Mouse (Mus musculus) midbrain, embryonic 15.5 days (tissue): ENCODE data around the gene D5Ertd579e. TPM values are rescaled to one million over a fixed set of nuclear protein-coding genes. Genes with fewer than 3 reads are reported as not detected.

ENCODE experiments used
- ATAC-seq: fragments of 200-750 bp; cut with Nextera tagmentation; replicated peaks from 2 replicates; pipeline ENCODE4 v1.8.0; 2017; ENCODE audit warnings: moderate TSS enrichment
- H3K27ac ChIP-seq: fragments of 300-500 bp; sonication (generic); 2 replicates; pipeline ENCODE4 v1.5.1; 2015; ENCODE audit warnings: mild to moderate bottlenecking, inconsistent platforms
- H3K27me3 ChIP-seq: fragments of 300-500 bp; sonication (generic); replicated peaks from 2 replicates; pipeline ENCODE4 v1.6.1; 2015; ENCODE audit warnings: inconsistent platforms
- H3K36me3 ChIP-seq: fragments of 300-500 bp; sonication (generic); replicated peaks from 2 replicates; pipeline ENCODE4 v1.6.1; 2015; ENCODE audit warnings: inconsistent platforms
- H3K4me1 ChIP-seq: fragments of 300-500 bp; sonication (generic); 2 replicates; pipeline ENCODE4 v1.6.1; 2015; ENCODE audit warnings: inconsistent platforms
- H3K4me2 ChIP-seq: fragments of 300-500 bp; sonication (generic); 2 replicates; pipeline ENCODE4 v1.6.1; 2015; ENCODE audit warnings: inconsistent platforms, mild to moderate bottlenecking, moderate library complexity
- H3K4me3 ChIP-seq: fragments of 300-500 bp; sonication (generic); 2 replicates; pipeline ENCODE4 v1.5.1; 2015; ENCODE audit warnings: mild to moderate bottlenecking, inconsistent platforms
- H3K9ac ChIP-seq: fragments of 300-500 bp; sonication (generic); 2 replicates; pipeline ENCODE4 v1.6.1; 2015; ENCODE audit warnings: mild to moderate bottlenecking, inconsistent platforms
- H3K9me3 ChIP-seq: fragments of 300-500 bp; sonication (generic); 2 replicates; pipeline ENCODE4 v1.6.1; 2016; ENCODE audit warnings: inconsistent platforms
- WGBS: fragments of 180-500 bp; shearing (Covaris S2); methylation state at CpG from one replicate; pipeline ENCODE4 v1.1.7; 2015; ENCODE audit warnings: mixed read lengths; 5-methylcytosine and 5-hydroxymethylcytosine counted together
- polyA plus RNA-seq: library from polyadenylated mRNA; unstranded; fragments of >200 nt; fragmentation: Nextera tagmentation; extraction: Ambion mirVana; gene quantifications from 2 replicates; pipeline ENCODE4 v1.2.1, GENCODE M21; 2015

The D5Ertd579e gene
- polyA plus RNA-seq, 1 experiment from 2014 or later, result 44.0 TPM

DNA sequence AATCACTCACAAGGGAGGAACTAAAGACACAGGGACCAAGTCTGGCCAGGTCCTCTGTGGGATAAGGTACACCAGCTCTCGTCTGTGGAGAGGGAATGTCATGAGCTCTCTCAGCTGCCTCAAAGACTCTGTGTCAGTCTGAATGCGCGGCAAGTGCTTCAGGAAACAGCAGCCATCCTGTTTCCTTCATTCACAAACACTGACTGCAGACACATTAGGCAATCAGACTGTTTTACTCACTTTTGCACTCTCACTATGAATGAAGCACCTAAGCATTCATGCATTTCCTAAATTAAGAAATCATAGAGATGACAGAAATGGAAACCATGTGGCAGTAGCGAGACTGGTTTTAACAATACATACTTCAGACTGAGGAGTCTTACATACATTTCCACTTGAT lies 77.5 kb downstream of the D5Ertd579e start:
- ATAC-seq, result no peak
- Histone ChIP-seq H3K4me2 (no peak overlapping the region), H3K27me3 (no peaks in the 10 kb centered on the region), H3K4me1 (0 out of 2 replicates have a peak, but pooled peaks cover 3% of the 10 kb centered on the region), H3K9me3 (no peaks in the 10 kb centered on the region), H3K36me3 (peaks cover 35% of the 10 kb centered on the region), H3K27ac (no peak overlapping the region), H3K4me3 (no peak overlapping the region), H3K9ac (no peak overlapping the region)
- 84% methylated on average over 4 of the region's 4 CpGs for WGBS

DNA sequence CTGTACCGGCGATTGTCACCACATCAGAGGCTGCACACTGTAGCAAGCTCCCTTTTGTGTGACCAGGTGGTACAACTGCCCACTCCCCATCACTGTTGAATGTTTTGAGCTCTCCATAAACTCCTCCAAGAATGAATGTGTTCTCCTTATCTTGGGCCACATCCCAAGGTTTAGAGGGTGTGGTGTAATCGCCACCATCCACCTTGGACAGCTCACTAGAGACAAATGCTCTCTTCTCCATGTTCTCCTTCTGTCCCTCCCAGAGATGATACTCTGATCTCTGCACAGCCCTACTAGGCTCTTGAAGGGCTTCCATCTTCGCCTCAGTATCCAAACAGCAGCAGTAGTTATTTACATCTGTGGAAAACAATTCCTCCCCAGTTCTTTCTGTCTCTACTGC lies 81.7 kb downstream of the D5Ertd579e start:
- Histone ChIP-seq H3K9ac (no peak overlapping the region), H3K36me3 (peaks cover 43% of the 10 kb centered on the region), H3K27ac (no peak overlapping the region), H3K9me3 (no peaks in the 10 kb centered on the region), H3K4me1 (no peaks in the 10 kb centered on the region), H3K4me3 (no peak overlapping the region), H3K4me2 (no peak overlapping the region), H3K27me3 (no peaks in the 10 kb centered on the region)
- no peak for ATAC-seq
- WGBS, result 91% methylated on average over 4 of the region's 4 CpGs

DNA sequence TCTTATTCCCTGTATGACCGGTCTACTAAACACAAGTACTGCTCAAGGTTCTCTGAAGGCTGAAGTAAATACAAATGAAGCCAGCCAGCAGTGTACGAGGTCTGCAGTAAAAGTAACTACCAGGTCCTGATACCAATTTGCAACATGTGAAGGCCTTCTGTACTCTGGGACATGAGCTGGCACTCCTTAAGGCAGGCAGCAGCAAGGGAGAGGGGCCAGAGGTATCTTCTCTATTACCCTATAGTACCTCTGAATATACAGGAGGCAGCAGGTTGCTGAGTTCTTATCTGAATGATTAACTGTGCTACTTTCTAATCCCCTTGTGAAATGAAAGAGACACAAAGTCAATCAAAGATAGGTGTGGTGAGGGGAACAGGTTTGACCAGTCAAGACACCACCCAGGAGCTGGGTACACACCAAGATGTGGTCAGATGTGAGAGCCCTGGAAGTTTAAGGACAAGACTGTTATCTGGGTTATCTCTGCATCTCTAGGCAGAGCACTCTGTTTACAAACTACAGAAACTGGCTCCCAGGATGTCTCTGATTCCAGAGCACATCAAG lies 86.8 kb downstream of the D5Ertd579e start:
- no peak overlapping the region for H3K4me2 ChIP-seq
- no peak overlapping the region for H3K4me3 ChIP-seq
- peaks cover 30% of the 10 kb centered on the region for H3K36me3 ChIP-seq
- no peaks in the 10 kb centered on the region for H3K9me3 ChIP-seq
- no peak overlapping the region for H3K27ac ChIP-seq
- 89% methylated on average over 2 of the region's 2 CpGs for WGBS
- no peaks in the 10 kb centered on the region for H3K4me1 ChIP-seq
- no peak overlapping the region for H3K9ac ChIP-seq
- no peaks in the 10 kb centered on the region for H3K27me3 ChIP-seq
- ATAC-seq, result no peak

DNA sequence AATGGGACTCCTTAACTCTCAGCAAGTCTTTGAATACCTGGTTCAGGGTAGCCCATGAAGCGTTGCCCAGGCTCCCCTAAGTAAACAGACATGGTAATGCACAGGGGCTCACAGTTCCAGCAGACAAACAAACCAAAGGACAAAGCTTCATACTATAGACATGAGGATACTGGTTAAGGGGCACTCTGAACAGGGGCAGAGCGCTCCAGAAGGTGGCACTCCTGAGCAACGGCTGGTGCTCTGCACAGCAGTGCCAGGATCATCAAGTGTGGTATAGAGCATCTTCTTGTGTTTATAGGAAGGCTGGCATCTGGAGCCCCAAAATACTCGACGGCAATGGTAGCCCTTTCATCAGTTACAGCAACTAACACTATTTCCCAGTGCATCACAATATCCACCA lies 92.8 kb downstream of the D5Ertd579e start:
- peaks cover 36% of the 10 kb centered on the region for H3K36me3 ChIP-seq
- no peak for ATAC-seq

DNA sequence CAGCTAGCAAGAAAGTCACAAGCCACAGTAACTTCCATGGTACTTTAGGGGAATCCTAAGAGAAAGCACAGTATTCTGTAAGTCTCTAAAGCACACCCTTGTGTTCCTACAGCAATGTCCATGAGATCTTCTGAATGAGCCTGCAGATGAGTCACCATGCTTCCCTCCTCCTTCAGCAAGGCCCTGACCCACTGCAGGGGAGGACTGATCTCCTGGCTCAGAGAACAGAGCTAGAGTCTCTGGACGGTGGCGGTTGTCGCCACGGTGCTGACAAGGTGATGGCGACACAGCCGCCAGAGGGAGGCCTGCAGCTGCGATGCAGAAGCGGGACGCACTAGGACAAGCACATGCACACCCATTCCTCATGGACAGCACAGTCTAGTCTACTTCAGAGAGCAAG lies 93.8 kb downstream of the D5Ertd579e start:
- Histone ChIP-seq H3K9me3 (no peaks in the 10 kb centered on the region), H3K9ac (no peak overlapping the region), H3K4me2 (no peak overlapping the region), H3K27me3 (no peaks in the 10 kb centered on the region), H3K4me3 (no peak overlapping the region), H3K27ac (no peak overlapping the region), H3K36me3 (peaks cover 29% of the 10 kb centered on the region), H3K4me1 (no peaks in the 10 kb centered on the region)
- WGBS, result 89% methylated on average over 9 of the region's 9 CpGs
- ATAC-seq, result no peak

More for the DNA sequence above, 92.8 kb downstream of the D5Ertd579e start:
- Histone ChIP-seq H3K27me3 (no peaks in the 10 kb centered on the region), H3K9me3 (no peaks in the 10 kb centered on the region), H3K27ac (no peak overlapping the region), H3K4me2 (no peak overlapping the region), H3K4me1 (no peaks in the 10 kb centered on the region), H3K9ac (no peak overlapping the region), H3K4me3 (no peak overlapping the region)
- WGBS, result 83% methylated on average over 5 of the region's 5 CpGs

DNA sequence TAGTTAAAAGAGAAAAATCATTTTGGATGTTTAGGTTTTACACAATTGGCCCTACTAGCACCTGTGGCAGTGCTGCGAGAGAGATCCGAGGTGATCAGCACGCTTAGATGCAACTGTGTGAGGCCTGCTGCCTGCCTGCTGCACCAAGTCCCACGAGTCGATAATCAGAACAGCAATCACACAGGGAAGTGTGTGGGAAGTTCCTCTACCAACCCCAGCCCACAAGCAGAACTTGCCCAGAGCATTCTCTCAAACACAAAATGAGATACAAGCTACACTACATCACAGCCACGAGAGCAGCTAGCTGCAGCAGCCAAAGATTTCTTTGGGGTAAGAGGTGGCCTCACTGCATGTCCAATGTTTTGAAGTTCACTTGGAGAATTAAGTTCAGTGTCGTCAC lies 94.3 kb downstream of the D5Ertd579e start:
- no peak for ATAC-seq
- Histone ChIP-seq H3K4me1 (no peaks in the 10 kb centered on the region), H3K4me2 (no peak overlapping the region), H3K4me3 (no peak overlapping the region), H3K27ac (no peak overlapping the region), H3K36me3 (peaks cover 27% of the 10 kb centered on the region), H3K9ac (no peak overlapping the region), H3K27me3 (no peaks in the 10 kb centered on the region), H3K9me3 (no peaks in the 10 kb centered on the region)
- WGBS, result 92% methylated on average over 7 of the region's 7 CpGs

DNA sequence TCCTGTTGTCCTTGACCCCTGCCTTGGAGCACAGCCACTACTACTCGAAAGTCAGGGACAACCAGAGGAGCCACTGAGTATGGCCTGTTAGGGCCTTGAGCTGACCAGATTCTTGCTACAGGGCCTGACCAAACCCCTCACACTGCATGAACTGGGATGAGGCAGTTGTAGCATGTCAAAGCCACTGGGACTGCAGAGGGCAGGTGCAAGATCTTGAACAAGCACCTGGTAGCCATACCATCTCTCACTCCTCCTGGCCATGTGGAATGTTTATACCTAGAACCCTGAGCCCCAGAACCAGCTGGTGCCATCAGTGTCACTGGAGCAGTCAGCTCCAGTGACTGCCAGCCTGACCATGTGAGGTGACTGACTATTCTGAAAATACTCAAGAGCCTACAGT lies 96.9 kb downstream of the D5Ertd579e start:
- H3K9me3 ChIP-seq, result no peaks in the 10 kb centered on the region
- no peak overlapping the region for H3K4me2 ChIP-seq
- WGBS, result 100% methylated on average over 1 of the region's 1 CpGs
- ATAC-seq, result no peak
- H3K4me1 ChIP-seq, result no peaks in the 10 kb centered on the region
- H3K36me3 ChIP-seq, result peaks cover 19% of the 10 kb centered on the region
- no peak overlapping the region for H3K4me3 ChIP-seq
- H3K9ac ChIP-seq, result no peak overlapping the region
- no peak overlapping the region for H3K27ac ChIP-seq
- no peaks in the 10 kb centered on the region for H3K27me3 ChIP-seq

DNA sequence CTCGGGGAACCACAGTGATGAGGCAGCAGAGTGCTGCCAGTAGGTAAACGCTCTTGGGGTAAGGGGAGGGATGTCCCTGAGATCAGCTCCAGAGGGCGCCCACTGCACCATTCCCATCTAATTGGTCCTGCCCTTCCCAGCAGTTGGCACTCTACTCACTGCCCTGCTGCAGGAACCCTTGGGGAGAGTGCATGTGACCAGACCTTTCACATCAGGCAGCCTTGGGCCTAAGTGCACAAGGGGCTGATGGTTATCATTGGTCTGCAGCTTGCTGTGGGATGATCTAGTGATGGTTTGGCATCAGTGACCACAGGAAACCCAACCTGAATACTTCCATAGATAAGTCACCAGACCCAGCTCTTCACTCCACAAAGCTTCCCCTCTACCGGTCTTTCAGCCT lies 98.2 kb downstream of the D5Ertd579e start:
- Histone ChIP-seq H3K4me2 (no peak overlapping the region), H3K9me3 (no peaks in the 10 kb centered on the region), H3K9ac (no peak overlapping the region), H3K4me3 (no peak overlapping the region), H3K4me1 (no peaks in the 10 kb centered on the region), H3K27ac (no peak overlapping the region), H3K27me3 (no peaks in the 10 kb centered on the region), H3K36me3 (peaks cover 19% of the 10 kb centered on the region)
- 49% methylated on average over 4 of the region's 4 CpGs for whole genome bisulfite sequencing
- no peak for ATAC-seq

DNA sequence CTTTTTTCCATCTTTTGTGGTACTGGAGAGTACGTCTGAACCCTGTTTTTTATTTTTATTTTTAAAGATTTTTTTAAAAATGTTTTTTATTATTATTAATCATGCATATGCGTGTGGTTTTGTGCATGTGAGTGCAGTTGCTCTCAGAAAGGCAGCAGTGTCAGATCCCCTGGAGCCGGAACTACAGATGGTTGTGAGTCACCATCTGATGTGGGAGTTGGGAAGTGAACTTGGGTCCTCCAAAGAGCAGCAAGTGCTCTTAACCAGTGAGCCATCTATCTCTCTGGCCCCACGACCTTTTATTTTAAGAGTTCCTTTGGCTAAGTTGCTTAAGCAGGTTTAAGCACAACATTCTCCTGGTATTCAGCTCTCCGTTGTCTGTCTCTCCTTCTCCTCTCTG lies 99.6 kb downstream of the D5Ertd579e start:
- H3K4me2 ChIP-seq, result no peak overlapping the region
- no peaks in the 10 kb centered on the region for H3K4me1 ChIP-seq
- no peaks in the 10 kb centered on the region for H3K27me3 ChIP-seq
- 0 out of 2 replicates have a peak, but pooled peaks cover 8% of the 10 kb centered on the region for H3K36me3 ChIP-seq
- 82% methylated on average over 5 of the region's 5 CpGs for WGBS
- ATAC-seq, result no peak
- no peaks in the 10 kb centered on the region for H3K9me3 ChIP-seq
- no peak overlapping the region for H3K9ac ChIP-seq
- no peak overlapping the region for H3K27ac ChIP-seq
- H3K4me3 ChIP-seq, result no peak overlapping the region

DNA sequence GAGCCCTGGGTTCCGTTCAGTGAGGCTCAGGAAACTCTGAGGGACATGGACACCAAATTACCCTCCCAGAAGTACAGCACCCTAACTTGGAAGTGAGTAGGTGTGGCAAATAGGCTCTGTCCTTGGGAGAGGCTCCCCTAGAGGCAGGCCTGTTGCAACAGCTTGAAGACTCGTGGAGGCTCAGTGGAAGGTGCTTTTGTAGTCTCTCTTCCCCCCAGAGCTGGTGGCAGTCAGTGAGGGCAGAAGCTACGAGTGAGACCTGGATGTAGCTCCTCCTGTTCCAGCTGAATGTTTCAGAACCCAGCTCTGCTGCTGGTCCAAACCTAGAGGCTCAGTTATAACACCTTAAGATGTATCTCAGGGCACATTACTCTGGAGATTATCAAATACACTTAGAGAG lies 100.7 kb downstream of the D5Ertd579e start:
- Histone ChIP-seq H3K27me3 (no peaks in the 10 kb centered on the region), H3K4me2 (no peak overlapping the region), H3K27ac (no peak overlapping the region), H3K4me3 (no peak overlapping the region), H3K4me1 (no peaks in the 10 kb centered on the region), H3K36me3 (0 out of 2 replicates have a peak, but pooled peaks cover 2% of the 10 kb centered on the region), H3K9me3 (no peaks in the 10 kb centered on the region), H3K9ac (no peak overlapping the region)
- 22% methylated on average over 3 of the region's 3 CpGs for WGBS
- no peak for ATAC-seq

DNA sequence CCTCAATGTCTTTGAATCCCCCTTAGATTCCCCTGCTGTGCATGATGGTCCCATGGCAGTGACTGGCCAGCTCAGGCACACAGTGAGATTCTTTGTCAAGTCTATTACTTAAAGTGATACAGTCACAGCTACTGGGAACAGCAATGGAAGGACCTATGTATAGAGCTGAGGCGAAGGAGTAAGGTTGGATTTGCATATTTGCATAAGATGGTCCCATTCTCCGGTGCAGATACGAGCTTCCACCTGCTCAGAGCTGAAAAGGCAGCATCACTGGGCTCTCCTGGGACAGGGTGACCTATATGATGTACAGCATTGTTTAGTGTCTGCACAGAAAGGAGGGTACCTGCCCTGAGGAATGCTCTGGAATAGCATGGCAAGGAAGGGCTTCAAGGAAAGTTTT lies 101.5 kb downstream of the D5Ertd579e start:
- H3K9me3 ChIP-seq, result no peaks in the 10 kb centered on the region
- no peak overlapping the region for H3K9ac ChIP-seq
- 78% methylated on average over 3 of the region's 3 CpGs for WGBS
- no peak overlapping the region for H3K4me3 ChIP-seq
- ATAC-seq, result no peak
- H3K27ac ChIP-seq, result no peak overlapping the region
- H3K36me3 ChIP-seq, result no peaks in the 10 kb centered on the region
- no peak overlapping the region for H3K4me2 ChIP-seq
- H3K4me1 ChIP-seq, result no peaks in the 10 kb centered on the region
- H3K27me3 ChIP-seq, result no peaks in the 10 kb centered on the region

DNA sequence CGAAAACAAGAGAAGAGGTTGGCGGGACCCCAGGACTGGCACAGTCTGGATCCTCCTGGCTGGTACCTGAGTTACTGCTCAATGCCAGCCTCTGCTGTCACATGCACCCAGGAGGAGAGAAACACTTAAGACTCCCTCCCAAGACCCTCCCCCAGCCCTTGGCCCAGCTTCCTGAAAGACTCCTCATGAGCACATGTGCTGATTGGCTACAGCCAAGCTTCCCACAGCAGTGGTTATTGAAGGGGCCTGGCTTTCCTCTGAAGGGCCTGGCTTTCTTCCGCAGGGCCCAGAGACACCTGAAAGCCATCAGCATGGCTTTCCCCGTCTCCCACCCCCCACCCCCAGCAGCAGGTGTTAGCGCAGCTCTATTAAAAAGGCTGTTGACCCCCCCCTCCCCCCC lies 102.6 kb downstream of the D5Ertd579e start, which contains the start of gene Tbc1d14:
Tbc1d14 (minus strand) TSS at position 101 of the 400 bp plus-strand sequence.
- no peak for ATAC-seq
- Histone ChIP-seq H3K9ac (no peak within 1 kb of the TSS), H3K9me3 (no peaks in the 10 kb centered on the region), H3K27me3 (no peaks in the 10 kb centered on the region), H3K27ac (no peak within 1 kb of the TSS), H3K4me1 (no peaks in the 10 kb centered on the region), H3K4me3 (no peak within 1 kb of the TSS), H3K4me2 (no peak within 1 kb of the TSS), H3K36me3 (no peaks in the 10 kb centered on the region)
- WGBS, result 83% methylated on average over 5 of the region's 5 CpGs

DNA sequence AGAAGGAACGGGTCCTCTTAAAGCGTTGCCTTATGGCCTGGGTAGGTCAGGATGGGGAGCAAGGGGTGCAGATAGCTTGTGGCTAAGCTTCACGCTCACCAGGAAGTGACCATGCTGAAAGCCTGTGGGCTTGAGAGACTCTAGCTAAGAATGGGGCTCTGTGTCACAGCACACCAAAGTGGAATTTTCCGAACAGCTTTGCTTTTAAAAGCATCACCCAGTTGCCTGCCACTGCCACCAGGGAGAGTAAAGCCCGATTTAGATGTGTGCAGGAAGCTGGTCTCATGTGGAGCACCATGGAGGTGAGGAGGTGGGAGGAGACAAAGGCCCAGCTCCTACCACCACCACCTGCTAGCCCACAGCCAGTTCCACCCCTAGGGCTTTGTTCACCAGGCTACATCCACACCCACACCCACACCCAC lies 105.3 kb downstream of the D5Ertd579e start:
- ATAC-seq, result no peak
- H3K4me2 ChIP-seq, result no peak overlapping the region
- no peaks in the 10 kb centered on the region for H3K4me1 ChIP-seq
- H3K27me3 ChIP-seq, result no peaks in the 10 kb centered on the region
- 64% methylated on average over 5 of the region's 5 CpGs for WGBS
- no peak overlapping the region for H3K9ac ChIP-seq
- no peak overlapping the region for H3K27ac ChIP-seq
- H3K4me3 ChIP-seq, result no peak overlapping the region
- H3K36me3 ChIP-seq, result no peaks in the 10 kb centered on the region
- no peaks in the 10 kb centered on the region for H3K9me3 ChIP-seq
